In the genomic region with DNA sequence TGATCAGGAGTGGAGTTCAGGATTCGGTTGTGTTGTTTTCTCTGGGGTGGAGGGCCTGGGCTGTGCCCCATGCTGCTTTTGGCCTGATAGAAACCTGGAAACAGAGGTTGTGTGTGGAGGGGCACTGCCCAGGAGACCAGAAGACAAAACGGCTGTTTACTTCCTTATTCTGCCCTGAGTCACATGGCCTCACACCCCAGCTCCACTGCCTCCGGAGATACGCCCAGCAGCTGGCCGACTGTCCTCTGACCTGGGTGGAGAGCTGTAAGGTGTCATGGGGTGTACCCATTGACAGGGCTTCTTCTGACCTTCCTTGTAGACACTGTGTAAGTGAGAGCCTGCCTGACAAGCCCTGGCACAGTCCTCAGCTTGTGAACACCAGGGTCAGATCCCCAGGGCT, we compare ENCODE assay signal across 10 mouse cellular contexts. TPM values are rescaled to one million over a fixed set of nuclear protein-coding genes. Genes with fewer than 3 reads are reported as not detected.
A peak's percentile ranks its signal among the peaks of the same experiment; 100 is the strongest.
DNase-seq lines count a peak whose midpoint lies in the region; ATAC-seq and TF ChIP-seq lines count a peak whose summit lies in the region.
"Had no signal": no experiment of that assay in that cellular context is flagged by ENCODE, and none has a peak within 500 bp of the region (broad histone marks: within the 10 kb centered on the region; RNA-seq: fewer than 3 reads in every experiment).

No protein-coding gene starts in this region.

- no peak for TF ChIP-seq CTCF in stomach, postnatal 0 days (IDR thresholded peaks at IDR 0.05; ENCODE audit: low read depth)

- TF ChIP-seq EP300 in stomach, postnatal 0 days (optimal IDR thresholded peaks at IDR 0.05): no peak

- DNase-seq in lung, postnatal 25 days (ENCODE audit: low spot score): peak; percentile 59
- DNase-seq in stomach, postnatal 0 days (ENCODE audit: low spot score): peak; percentile 72
- DNase-seq in testis, postnatal 10 days (ENCODE audit: low spot score): no peak
- no peak for DNase-seq in cerebellum, adult 18-20 months
- DNase-seq: cerebellum, postnatal 10 days had no signal

- H3K4me1 ChIP-seq in neural tube, embryonic 13.5 days (replicated peaks): no peaks in the 10 kb centered on the region
- H3K4me1 ChIP-seq in neural tube, embryonic 15.5 days: no peaks in the 10 kb centered on the region
- H3K4me1 ChIP-seq in stomach, postnatal 0 days (replicated peaks; ENCODE audit: control insufficient read depth, insufficient read depth): no peaks in the 10 kb centered on the region
- H3K4me1 ChIP-seq: hindbrain, embryonic 12.5 days; midbrain, embryonic 12.5 days had no signal

- H3K27me3 ChIP-seq in neural tube, embryonic 13.5 days: no peaks in the 10 kb centered on the region
- no peaks in the 10 kb centered on the region for H3K27me3 ChIP-seq in neural tube, embryonic 15.5 days (replicated peaks)
- H3K27me3 ChIP-seq in stomach, postnatal 0 days (ENCODE audit: control insufficient read depth, insufficient read depth, low read length): no peaks in the 10 kb centered on the region
- H3K27me3 ChIP-seq: hindbrain, embryonic 12.5 days; midbrain, embryonic 12.5 days had no signal

- H3K27ac ChIP-seq in neural tube, embryonic 13.5 days (replicated peaks): no peak overlapping the region
- no peak overlapping the region for H3K27ac ChIP-seq in neural tube, embryonic 15.5 days (replicated peaks)
- H3K27ac ChIP-seq in stomach, postnatal 0 days (replicated peaks): peak overlapping the region; percentile 56
- H3K27ac ChIP-seq: hindbrain, embryonic 12.5 days; midbrain, embryonic 12.5 days had no signal

- WGBS in neural tube, embryonic 13.5 days: 80% methylated on average over 5 of the region's 5 CpGs
- 80% methylated on average over 5 of the region's 5 CpGs for WGBS in neural tube, embryonic 15.5 days
- WGBS in stomach, postnatal 0 days: 59% methylated on average over 5 of the region's 5 CpGs

- no peak overlapping the region for H3K4me2 ChIP-seq in neural tube, embryonic 13.5 days
- no peak overlapping the region for H3K4me2 ChIP-seq in neural tube, embryonic 15.5 days
- H3K4me2 ChIP-seq in stomach, postnatal 0 days (replicated peaks; ENCODE audit: low read depth): no peak overlapping the region
- H3K4me2 ChIP-seq: hindbrain, embryonic 12.5 days; midbrain, embryonic 12.5 days had no signal

- ATAC-seq in neural tube, embryonic 13.5 days (ENCODE audit: low read depth): 0 out of 2 replicates have a peak, but pooled peaks have one; percentile 19
- ATAC-seq in neural tube, embryonic 15.5 days (ENCODE audit: low FRiP score): no peak
- peak; percentile 88 to 93 for ATAC-seq in hematopoietic stem cell, adult 5-6 weeks (replicated peaks in 1 of 2; ENCODE audit: insufficient read depth in 1 of 2, low FRiP score in 2 of 2, low TSS enrichment in 1 of 2, low read depth in 1 of 2, poor library complexity in 2 of 2, severe bottlenecking in 2 of 2)
- peak; percentile 95 for ATAC-seq in stomach, postnatal 0 days (ENCODE audit: low FRiP score, low TSS enrichment)

- H3K36me3 ChIP-seq in neural tube, embryonic 13.5 days: peaks cover 20% of the 10 kb centered on the region
- H3K36me3 ChIP-seq in neural tube, embryonic 15.5 days: peaks cover 17% of the 10 kb centered on the region
- no peaks in the 10 kb centered on the region; the same call in 1 of the 2 replicates for H3K36me3 ChIP-seq in stomach, postnatal 0 days (ENCODE audit: control insufficient read depth, insufficient read depth, low read length)

- no peak overlapping the region for H3K9ac ChIP-seq in neural tube, embryonic 13.5 days
- no peak overlapping the region for H3K9ac ChIP-seq in neural tube, embryonic 15.5 days (replicated peaks)
- no peak overlapping the region for H3K9ac ChIP-seq in stomach, postnatal 0 days (ENCODE audit: low read length)
- H3K9ac ChIP-seq: hindbrain, embryonic 12.5 days; midbrain, embryonic 12.5 days had no signal

- H3K4me3 ChIP-seq in neural tube, embryonic 13.5 days: no peak overlapping the region
- H3K4me3 ChIP-seq in neural tube, embryonic 15.5 days (replicated peaks): no peak overlapping the region
- no peak overlapping the region for H3K4me3 ChIP-seq in stomach, postnatal 0 days (ENCODE audit: low read depth, low read length)
- H3K4me3 ChIP-seq: hindbrain, embryonic 12.5 days; midbrain, embryonic 12.5 days had no signal

- H3K9me3 ChIP-seq in neural tube, embryonic 13.5 days: no peaks in the 10 kb centered on the region
- no peaks in the 10 kb centered on the region for H3K9me3 ChIP-seq in neural tube, embryonic 15.5 days (replicated peaks)
- no peaks in the 10 kb centered on the region for H3K9me3 ChIP-seq in stomach, postnatal 0 days (ENCODE audit: control insufficient read depth, low read length)
- H3K9me3 ChIP-seq: hindbrain, embryonic 12.5 days; midbrain, embryonic 12.5 days had no signal

RNA-seq across cellular contexts. Expression of a gene that starts 8.9 kb away (rescaled TPM):
- 74.2 and 86.4 TPM in 2 replicates for polyA plus RNA-seq in neural tube, embryonic 13.5 days (2015; fragmentation: Nextera tagmentation; extraction: Ambion mirVana)
- 81.7 and 84.0 TPM in 2 replicates for polyA plus RNA-seq in neural tube, embryonic 15.5 days (2015; fragmentation: Nextera tagmentation; extraction: Ambion mirVana)
- 23.7 and 25.8 TPM in 2 replicates for total RNA-seq in hematopoietic stem cell, adult 5-6 weeks (2017)
- 103 and 105 TPM in 2 replicates for polyA plus RNA-seq in stomach, postnatal 0 days (2015; fragmentation: Nextera tagmentation; extraction: Ambion mirVana)

RNA-seq across cellular contexts. Expression of a gene that starts 15.8 kb away (rescaled TPM):
- polyA plus RNA-seq in neural tube, embryonic 13.5 days (2015; fragmentation: Nextera tagmentation; extraction: Ambion mirVana): 127 and 131 TPM in 2 replicates
- 107 and 119 TPM in 2 replicates for polyA plus RNA-seq in neural tube, embryonic 15.5 days (2015; fragmentation: Nextera tagmentation; extraction: Ambion mirVana)
- 83.2 and 94.6 TPM in 2 replicates for total RNA-seq in hematopoietic stem cell, adult 5-6 weeks (2017)
- polyA plus RNA-seq in stomach, postnatal 0 days (2015; fragmentation: Nextera tagmentation; extraction: Ambion mirVana): 21.4 and 24.7 TPM in 2 replicates

Comparison
In these comparisons a context has a peak if more than half of its experiments do, and no peak if none do; other contexts are left out.
1. DNase-seq: peak in lung, postnatal 25 days (single experiment) and stomach, postnatal 0 days (single experiment); none in testis, postnatal 10 days (single experiment) and cerebellum, adult 18-20 months (0 of 2).